Mouse (Mus musculus) midbrain, embryonic 15.5 days (tissue): Measurements from ENCODE around the gene Ssxb8. TPM values are rescaled to one million over a fixed set of nuclear protein-coding genes. Genes with fewer than 3 reads are reported as not detected.
"Not testable (repeated sequence)": the region's sequence is repeated elsewhere in the genome, so short reads cannot be mapped to it uniquely, and the experiment has no call there.

Experiments used
- ATAC-seq: fragments of 200-750 bp; cut with Nextera tagmentation; replicated peaks from 2 replicates; pipeline ENCODE4 v1.8.0; 2017; ENCODE audit warnings: moderate TSS enrichment
- H3K27ac ChIP-seq: fragments of 300-500 bp; sonication (generic); 2 replicates; pipeline ENCODE4 v1.5.1; 2015; ENCODE audit warnings: mild to moderate bottlenecking, inconsistent platforms
- H3K27me3 ChIP-seq: fragments of 300-500 bp; sonication (generic); replicated peaks from 2 replicates; pipeline ENCODE4 v1.6.1; 2015; ENCODE audit warnings: inconsistent platforms
- H3K36me3 ChIP-seq: fragments of 300-500 bp; sonication (generic); replicated peaks from 2 replicates; pipeline ENCODE4 v1.6.1; 2015; ENCODE audit warnings: inconsistent platforms
- H3K4me1 ChIP-seq: fragments of 300-500 bp; sonication (generic); 2 replicates; pipeline ENCODE4 v1.6.1; 2015; ENCODE audit warnings: inconsistent platforms
- H3K4me2 ChIP-seq: fragments of 300-500 bp; sonication (generic); 2 replicates; pipeline ENCODE4 v1.6.1; 2015; ENCODE audit warnings: inconsistent platforms, mild to moderate bottlenecking, moderate library complexity
- H3K4me3 ChIP-seq: fragments of 300-500 bp; sonication (generic); 2 replicates; pipeline ENCODE4 v1.5.1; 2015; ENCODE audit warnings: mild to moderate bottlenecking, inconsistent platforms
- H3K9ac ChIP-seq: fragments of 300-500 bp; sonication (generic); 2 replicates; pipeline ENCODE4 v1.6.1; 2015; ENCODE audit warnings: mild to moderate bottlenecking, inconsistent platforms
- H3K9me3 ChIP-seq: fragments of 300-500 bp; sonication (generic); 2 replicates; pipeline ENCODE4 v1.6.1; 2016; ENCODE audit warnings: inconsistent platforms
- WGBS: fragments of 180-500 bp; shearing (Covaris S2); methylation state at CpG from one replicate; pipeline ENCODE4 v1.1.7; 2015; ENCODE audit warnings: mixed read lengths; 5-methylcytosine and 5-hydroxymethylcytosine counted together
- polyA plus RNA-seq: library from polyadenylated mRNA; unstranded; fragments of >200 nt; fragmentation: Nextera tagmentation; extraction: Ambion mirVana; gene quantifications from 2 replicates; pipeline ENCODE4 v1.2.1, GENCODE M21; 2015

Ssxb8 gene
- polyA plus RNA-seq, result not detected in 2 replicates

DNA sequence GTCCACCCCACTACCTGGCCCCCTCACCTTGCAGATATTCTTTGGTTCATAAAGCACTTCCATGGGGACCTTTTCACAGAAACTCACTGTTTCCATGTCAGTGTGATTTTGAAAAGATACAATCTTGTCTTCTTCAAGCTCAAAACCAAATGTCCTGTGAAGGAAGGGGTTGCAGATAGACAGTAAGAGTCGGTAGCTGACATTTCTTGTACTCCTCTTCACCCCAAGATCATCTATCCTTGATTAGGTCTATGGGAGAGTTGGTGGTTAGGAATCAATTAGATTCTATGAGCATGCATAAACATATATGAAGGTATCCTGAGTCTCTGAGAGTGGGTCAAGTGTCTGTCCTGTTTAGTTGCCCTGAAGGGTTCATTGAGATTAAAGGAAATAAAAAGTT lies at the start of gene Ssxb8:
Ssxb8 (minus strand) TSS at position 101 of the 400 bp plus-strand sequence.
- H3K4me2 ChIP-seq, H3K36me3 ChIP-seq, H3K9me3 ChIP-seq, H3K9ac ChIP-seq, ATAC-seq, H3K27ac ChIP-seq, H3K27me3 ChIP-seq, H3K4me1 ChIP-seq, H3K4me3 ChIP-seq: not testable (repeated sequence)
- WGBS, result 58% methylated on average over 1 of the region's 1 CpGs

DNA sequence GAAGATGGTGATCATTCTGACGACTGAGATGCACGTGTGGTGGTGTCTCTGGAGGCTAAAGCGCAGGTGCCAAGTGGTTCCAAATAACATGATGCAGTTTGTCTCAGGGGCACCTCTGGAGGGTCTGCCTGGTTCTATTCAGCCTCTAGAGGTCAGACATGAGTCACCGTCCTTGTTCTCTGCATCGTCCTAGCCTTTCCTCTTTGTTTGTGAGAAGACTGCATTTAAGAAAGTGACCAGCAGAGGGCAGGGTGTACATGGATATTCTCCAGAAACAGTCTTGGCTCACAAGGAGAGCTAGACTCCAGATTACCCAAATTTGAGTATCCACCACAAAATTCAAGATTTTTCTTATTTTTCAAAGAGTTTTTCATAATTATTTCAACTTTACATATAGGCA lies 42.3 kb upstream of the Ssxb8 start:
- no peaks in the 10 kb centered on the region for H3K27me3 ChIP-seq
- no peak overlapping the region for H3K4me3 ChIP-seq
- 47% methylated on average over 5 of the region's 5 CpGs for WGBS
- ATAC-seq, result no peak
- H3K9me3 ChIP-seq, result peaks cover 3% of the 10 kb centered on the region
- no peaks in the 10 kb centered on the region for H3K4me1 ChIP-seq
- no peak overlapping the region for H3K27ac ChIP-seq
- H3K36me3 ChIP-seq, result no peaks in the 10 kb centered on the region
- H3K4me2 ChIP-seq, result no peak overlapping the region
- H3K9ac ChIP-seq, result no peak overlapping the region

DNA sequence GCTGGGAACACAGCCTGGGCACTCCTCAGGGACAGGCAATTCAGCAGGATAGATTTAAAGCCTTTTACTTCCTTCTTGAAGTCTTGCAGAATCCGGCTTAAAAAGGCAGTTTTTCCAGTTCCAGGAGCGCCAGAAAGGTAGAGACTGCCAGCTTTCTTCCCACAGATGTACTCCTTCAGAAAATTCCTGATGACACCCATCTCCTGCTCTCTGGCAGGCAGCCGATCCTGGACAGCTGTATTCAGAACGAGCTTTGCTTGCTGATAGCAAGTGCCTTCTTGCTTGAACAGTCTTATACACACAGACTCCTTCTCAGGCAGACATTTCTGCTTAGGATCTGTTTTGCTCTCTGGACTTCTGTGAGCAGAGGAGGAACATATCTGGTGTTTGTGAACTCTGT lies 27.6 kb downstream of the Ssxb8 start:
- no peak overlapping the region for H3K9ac ChIP-seq
- no peaks in the 10 kb centered on the region for H3K36me3 ChIP-seq
- H3K27ac ChIP-seq, result no peak overlapping the region
- H3K4me1 ChIP-seq, result no peaks in the 10 kb centered on the region
- H3K9me3 ChIP-seq, result no peaks in the 10 kb centered on the region
- no peaks in the 10 kb centered on the region for H3K27me3 ChIP-seq
- WGBS, result 72% methylated on average over 4 of the region's 4 CpGs
- ATAC-seq, result no peak
- H3K4me2 ChIP-seq, result no peak overlapping the region
- H3K4me3 ChIP-seq, result no peak overlapping the region

Other genes starting within 250 kb of the Ssxb8 start
- not detected in 2 replicates for gene Ssxb2, start 229.1 kb downstream of the Ssxb8 start, polyA plus RNA-seq
- not detected in 2 replicates for gene Gm14459, start 165.9 kb downstream of the Ssxb8 start, polyA plus RNA-seq
- gene Ssxb6, start 142.6 kb downstream of the Ssxb8 start, polyA plus RNA-seq, result not detected in 2 replicates
- not detected in 2 replicates for gene Ssxb3, start 99.0 kb downstream of the Ssxb8 start, polyA plus RNA-seq
- gene Ssx9, start 57.6 kb upstream of the Ssxb8 start, polyA plus RNA-seq, result not detected in 2 replicates
- gene Ssxb5, start 112.8 kb upstream of the Ssxb8 start, polyA plus RNA-seq, result not detected in 2 replicates
- not detected in 2 replicates for gene Gm6592, start 153.2 kb upstream of the Ssxb8 start, polyA plus RNA-seq
- not detected in 2 replicates for gene Gm5751, start 183.4 kb upstream of the Ssxb8 start, polyA plus RNA-seq
- 27.7 and 28.5 TPM in 2 replicates for gene B630019K06Rik, start 201.5 kb upstream of the Ssxb8 start, polyA plus RNA-seq